Mouse (Mus musculus) neural tube, embryonic 14.5 days (tissue): Measurements from ENCODE around the gene Hpca. TPM values are rescaled to one million over a fixed set of nuclear protein-coding genes. Genes with fewer than 3 reads are reported as not detected.

Experiments
- ATAC-seq: fragments of 200-750 bp; cut with Nextera tagmentation; 2 replicates; pipeline ENCODE4 v1.8.0; 2017; ENCODE audit warnings: low read depth, mild to moderate bottlenecking, moderate TSS enrichment, moderate library complexity
- H3K27ac ChIP-seq: fragments of 300-500 bp; sonication (generic); 2 replicates; pipeline ENCODE4 v1.5.1; 2014; ENCODE audit warnings: low read depth, mild to moderate bottlenecking, control low read depth, low read length, moderate library complexity, mixed read lengths
- H3K27me3 ChIP-seq: fragments of 300-500 bp; sonication (generic); 2 replicates; pipeline ENCODE4 v1.6.1; 2014; ENCODE audit warnings: low read length; ENCODE audit not compliant: control insufficient read depth, insufficient read depth
- H3K36me3 ChIP-seq: fragments of 300-500 bp; sonication (generic); 2 replicates; pipeline ENCODE4 v1.6.1; 2014; ENCODE audit warnings: low read length, mixed read lengths; ENCODE audit not compliant: control insufficient read depth, insufficient read depth
- H3K4me1 ChIP-seq: fragments of 300-500 bp; sonication (generic); 2 replicates; pipeline ENCODE4 v1.6.1; 2014; ENCODE audit warnings: low read length; ENCODE audit not compliant: control insufficient read depth, insufficient read depth
- H3K4me2 ChIP-seq: fragments of 300-500 bp; sonication (generic); 2 replicates; pipeline ENCODE4 v1.6.1; 2014; ENCODE audit warnings: mild to moderate bottlenecking, low read depth, low read length, control low read depth
- H3K4me3 ChIP-seq: fragments of 300-500 bp; sonication (generic); 2 replicates; pipeline ENCODE4 v1.5.1; 2014; ENCODE audit warnings: low read depth, low read length, control low read depth, mixed read lengths
- H3K9ac ChIP-seq: fragments of 300-500 bp; sonication (generic); replicated peaks from 2 replicates; pipeline ENCODE4 v1.6.1; 2014; ENCODE audit warnings: low read depth, mild to moderate bottlenecking, control low read depth, low read length, mixed read lengths
- H3K9me3 ChIP-seq: fragments of 300-500 bp; sonication (generic); 2 replicates; pipeline ENCODE4 v1.6.1; 2016; ENCODE audit warnings: low read length; ENCODE audit not compliant: control insufficient read depth
- WGBS: fragments of 180-500 bp; shearing (Covaris S2); extraction: QIAGEN DNeasy Blood & Tissue Kit; methylation state at CpG from one replicate; pipeline ENCODE4 v1.1.7; 2014; 5-methylcytosine and 5-hydroxymethylcytosine counted together
- polyA plus RNA-seq: library from polyadenylated mRNA; unstranded; fragments of >200 nt; fragmentation: Nextera tagmentation; extraction: Ambion mirVana; gene quantifications from 2 replicates; pipeline ENCODE4 v1.2.1, GENCODE M21; 2014

The Hpca gene
- polyA plus RNA-seq, 1 experiment from 2014 or later, result 56.4 TPM

GRCm38 (mm10) chr4:129145943-129146342 is 24.1 kb upstream of the Hpca start:
- H3K4me2 ChIP-seq, result no peak overlapping the region
- no peak overlapping the region for H3K4me3 ChIP-seq
- WGBS, result 69% methylated on average over 4 of the region's 4 CpGs
- H3K9me3 ChIP-seq, result no peaks in the 10 kb centered on the region
- no peaks in the 10 kb centered on the region for H3K27me3 ChIP-seq
- H3K36me3 ChIP-seq, result peaks cover 8% of the 10 kb centered on the region; the same call in 1 of the 2 replicates
- H3K27ac ChIP-seq, result no peak overlapping the region
- ATAC-seq, result no peak
- peaks cover 15% of the 10 kb centered on the region; the same call in 1 of the 2 replicates for H3K4me1 ChIP-seq
- no peak overlapping the region for H3K9ac ChIP-seq

- WGBS, result 72% methylated on average over 4 of the region's 4 CpGs
- Histone ChIP-seq H3K4me2 (no peak overlapping the region), H3K27ac (peak overlapping the region; percentile 29)
Measured at GRCm38 (mm10) chr4:129145411-129145810, 23.6 kb upstream of the Hpca start.

GRCm38 (mm10) chr4:129144401-129145367 is 22.8 kb upstream of the Hpca start:
- no peaks in the 10 kb centered on the region for H3K9me3 ChIP-seq
- H3K36me3 ChIP-seq, result peaks cover 4% of the 10 kb centered on the region; the same call in 1 of the 2 replicates
- H3K4me2 ChIP-seq, result no peak overlapping the region
- WGBS, result 26% methylated on average over 16 of the region's 16 CpGs
- H3K4me3 ChIP-seq, result no peak overlapping the region
- H3K9ac ChIP-seq, result 0 out of 2 replicates have a peak overlapping the region, but pooled peaks have one; percentile 18
- peak overlapping the region; percentile 29 for H3K27ac ChIP-seq
- H3K4me1 ChIP-seq, result peaks cover 15% of the 10 kb centered on the region; the same call in 1 of the 2 replicates
- H3K27me3 ChIP-seq, result no peaks in the 10 kb centered on the region
- ATAC-seq, result peak; percentile 66; the same call in 1 of the 2 replicates

More at GRCm38 (mm10) chr4:129145411-129145810, 23.6 kb upstream of the Hpca start:
- Histone ChIP-seq H3K4me3 (no peak overlapping the region), H3K27me3 (no peaks in the 10 kb centered on the region), H3K36me3 (peaks cover 8% of the 10 kb centered on the region; the same call in 1 of the 2 replicates), H3K4me1 (peaks cover 15% of the 10 kb centered on the region; the same call in 1 of the 2 replicates), H3K9me3 (no peaks in the 10 kb centered on the region), H3K9ac (no peak overlapping the region)
- ATAC-seq, result no peak

GRCm38 (mm10) chr4:129143509-129143908 is 21.7 kb upstream of the Hpca start:
- Histone ChIP-seq H3K9ac (no peak overlapping the region), H3K27me3 (no peaks in the 10 kb centered on the region), H3K27ac (no peak overlapping the region), H3K4me1 (peaks cover 15% of the 10 kb centered on the region; the same call in 1 of the 2 replicates), H3K36me3 (no peaks in the 10 kb centered on the region), H3K4me3 (no peak overlapping the region), H3K9me3 (no peaks in the 10 kb centered on the region), H3K4me2 (no peak overlapping the region)
- WGBS, result 92% methylated on average over 5 of the region's 5 CpGs
- ATAC-seq, result no peak

- no peak overlapping the region for H3K4me3 ChIP-seq
- no peak for ATAC-seq
- 78% methylated on average over 11 of the region's 11 CpGs for WGBS
- no peak overlapping the region for H3K9ac ChIP-seq
- no peaks in the 10 kb centered on the region for H3K36me3 ChIP-seq
- peaks cover 15% of the 10 kb centered on the region; the same call in 1 of the 2 replicates for H3K4me1 ChIP-seq
- H3K27me3 ChIP-seq, result no peaks in the 10 kb centered on the region
- no peak overlapping the region for H3K4me2 ChIP-seq
- H3K27ac ChIP-seq, result no peak overlapping the region
- no peaks in the 10 kb centered on the region for H3K9me3 ChIP-seq
Measured at GRCm38 (mm10) chr4:129142439-129143045, 20.7 kb upstream of the Hpca start.

- H3K4me3 ChIP-seq, result no peak overlapping the region
- H3K4me2 ChIP-seq, result no peak overlapping the region
- H3K9me3 ChIP-seq, result no peaks in the 10 kb centered on the region
- H3K9ac ChIP-seq, result no peak overlapping the region
- H3K4me1 ChIP-seq, result peaks cover 18% of the 10 kb centered on the region; the same call in 1 of the 2 replicates
- no peaks in the 10 kb centered on the region for H3K27me3 ChIP-seq
- ATAC-seq, result no peak
- H3K36me3 ChIP-seq, result no peaks in the 10 kb centered on the region
- WGBS, result 75% methylated on average over 17 of the region's 17 CpGs
- H3K27ac ChIP-seq, result peak overlapping the region; percentile 40; the same call in 1 of the 2 replicates
Measured at GRCm38 (mm10) chr4:129141560-129142438, 20.0 kb upstream of the Hpca start.

GRCm38 (mm10) chr4:129140808-129141207 is 19.0 kb upstream of the Hpca start:
- ATAC-seq, result no peak
- H3K27ac ChIP-seq, result no peak overlapping the region
- no peaks in the 10 kb centered on the region for H3K36me3 ChIP-seq
- H3K27me3 ChIP-seq, result no peaks in the 10 kb centered on the region
- WGBS, result 91% methylated on average over 4 of the region's 4 CpGs
- no peak overlapping the region for H3K4me3 ChIP-seq
- H3K4me2 ChIP-seq, result no peak overlapping the region
- no peaks in the 10 kb centered on the region for H3K9me3 ChIP-seq
- peaks cover 18% of the 10 kb centered on the region; the same call in 1 of the 2 replicates for H3K4me1 ChIP-seq
- no peak overlapping the region for H3K9ac ChIP-seq

- ATAC-seq, result no peak
- no peak overlapping the region for H3K27ac ChIP-seq
- WGBS, result 96% methylated on average over 5 of the region's 5 CpGs
- no peaks in the 10 kb centered on the region for H3K9me3 ChIP-seq
- H3K4me1 ChIP-seq, result peaks cover 9% of the 10 kb centered on the region; the same call in 1 of the 2 replicates
- H3K36me3 ChIP-seq, result no peaks in the 10 kb centered on the region
- no peak overlapping the region for H3K4me3 ChIP-seq
- H3K9ac ChIP-seq, result no peak overlapping the region
- H3K27me3 ChIP-seq, result no peaks in the 10 kb centered on the region
- no peak overlapping the region for H3K4me2 ChIP-seq
Measured at GRCm38 (mm10) chr4:129139642-129140041, 17.8 kb upstream of the Hpca start.
